Mouse (Mus musculus): ENCODE measurements around the gene Dscaml1.

Dscaml1 gene

GRCm38 (mm10) chr9:45426456-45426855 lies at the start of gene Dscaml1:
TSS of gene Dscaml1 (plus strand) at chr9:45426628.
- DNase-seq (ENCODE audit: low spot score in 2 of 2), result no peak

- no peak for DNase-seq (ENCODE audit: low spot score in 2 of 2)
These were observed 49.5 kb upstream of the Dscaml1 start for GRCm38 (mm10) chr9:45376883-45377282.

- no peak for DNase-seq (ENCODE audit: low spot score in 2 of 2)
These were observed 45.8 kb upstream of the Dscaml1 start for GRCm38 (mm10) chr9:45380411-45381251.

- no peak for DNase-seq (ENCODE audit: low spot score in 2 of 2)
These were observed 44.1 kb upstream of the Dscaml1 start for GRCm38 (mm10) chr9:45382336-45382735.

- DNase-seq (ENCODE audit: low spot score in 2 of 2), result no peak
These were observed 43.6 kb upstream of the Dscaml1 start for GRCm38 (mm10) chr9:45382834-45383233.

GRCm38 (mm10) chr9:45383883-45384282 lies 42.5 kb upstream of the Dscaml1 start:
- no peak for DNase-seq (ENCODE audit: low spot score in 2 of 2)

- DNase-seq (ENCODE audit: low spot score in 2 of 2), result no peak
These were observed 39.7 kb upstream of the Dscaml1 start for GRCm38 (mm10) chr9:45386698-45387097.

GRCm38 (mm10) chr9:45388385-45388994 lies 37.9 kb upstream of the Dscaml1 start:
- DNase-seq (ENCODE audit: low spot score in 2 of 2), result peak; percentile 76 to 90

GRCm38 (mm10) chr9:45389596-45389995 lies 36.8 kb upstream of the Dscaml1 start:
- DNase-seq (ENCODE audit: low spot score in 2 of 2), result no peak

GRCm38 (mm10) chr9:45391299-45391698 lies 35.1 kb upstream of the Dscaml1 start:
- DNase-seq (ENCODE audit: low spot score in 2 of 2), result no peak

GRCm38 (mm10) chr9:45395218-45395617 lies 31.2 kb upstream of the Dscaml1 start:
- DNase-seq (ENCODE audit: low spot score in 2 of 2), result no peak

GRCm38 (mm10) chr9:45395796-45396195 lies 30.6 kb upstream of the Dscaml1 start:
- no peak for DNase-seq (ENCODE audit: low spot score in 2 of 2)

GRCm38 (mm10) chr9:45398336-45398735 lies 28.1 kb upstream of the Dscaml1 start:
- DNase-seq (ENCODE audit: low spot score in 2 of 2), result no peak

- DNase-seq (ENCODE audit: low spot score in 2 of 2), result no peak
These were observed 27.0 kb upstream of the Dscaml1 start, which contains the start of gene Fxyd2 for GRCm38 (mm10) chr9:45399434-45399833. TSS of gene Fxyd2 (plus strand) at chr9:45399669.

- DNase-seq (ENCODE audit: low spot score in 2 of 2), result no peak
These were observed 24.6 kb upstream of the Dscaml1 start for GRCm38 (mm10) chr9:45401851-45402250.

- no peak for DNase-seq (ENCODE audit: low spot score in 2 of 2)
These were observed 23.5 kb upstream of the Dscaml1 start for GRCm38 (mm10) chr9:45402957-45403356.

- no peak for DNase-seq (ENCODE audit: low spot score in 2 of 2)
These were observed 20.7 kb upstream of the Dscaml1 start for GRCm38 (mm10) chr9:45405694-45406093.

- DNase-seq (ENCODE audit: low spot score in 2 of 2), result no peak
These were observed 19.6 kb upstream of the Dscaml1 start for GRCm38 (mm10) chr9:45406808-45407207.

- peak; percentile 65 to 82 for DNase-seq (ENCODE audit: low spot score in 2 of 2)
These were observed 18.4 kb upstream of the Dscaml1 start for GRCm38 (mm10) chr9:45407706-45408675.

- DNase-seq (ENCODE audit: low spot score in 2 of 2), result no peak
These were observed 16.2 kb upstream of the Dscaml1 start for GRCm38 (mm10) chr9:45410193-45410592.

- no peak for DNase-seq (ENCODE audit: low spot score in 2 of 2)
These were observed 15.8 kb upstream of the Dscaml1 start for GRCm38 (mm10) chr9:45410614-45411013.

- no peak for DNase-seq (ENCODE audit: low spot score in 2 of 2)
These were observed 15.3 kb upstream of the Dscaml1 start for GRCm38 (mm10) chr9:45411111-45411510.

Data from urinary bladder, postnatal 4 days (tissue).